Mouse (Mus musculus) small intestine, adult 2 months (tissue): ENCODE results near the gene Eif6. TPM values are rescaled to one million over a fixed set of nuclear protein-coding genes. Genes with fewer than 3 reads are reported as not detected.
A peak's percentile ranks its signal among the peaks of the same experiment; 100 is the strongest.

ENCODE experiments used
- H3K27ac ChIP-seq: fragments of 200-500 bp; 2 replicates; pipeline ENCODE4 v1.5.1; 2012; ENCODE audit warnings: low read depth, low read length, control low read depth, inconsistent platforms; ENCODE audit not compliant: insufficient read depth
- H3K27me3 ChIP-seq: fragments of 200-500 bp; 2 replicates; pipeline ENCODE4 v1.6.1; 2012; ENCODE audit warnings: mild to moderate bottlenecking, moderate library complexity, low read length, inconsistent platforms; ENCODE audit not compliant: control insufficient read depth, insufficient read depth
- H3K36me3 ChIP-seq: fragments of 200-500 bp; 2 replicates; pipeline ENCODE4 v1.6.1; 2012; ENCODE audit warnings: mild to moderate bottlenecking, low read length, control low read depth, inconsistent platforms; ENCODE audit not compliant: control insufficient read depth, insufficient read depth
- H3K4me1 ChIP-seq: fragments of 200-500 bp; 2 replicates; pipeline ENCODE4 v1.6.1; 2012; ENCODE audit warnings: low read length, inconsistent platforms, mixed read lengths; ENCODE audit not compliant: control insufficient read depth, insufficient read depth, insufficient read length
- H3K4me3 ChIP-seq: fragments of 200-500 bp; 2 replicates; pipeline ENCODE4 v1.5.1; 2012; ENCODE audit warnings: low read depth, mild to moderate bottlenecking, control low read depth, inconsistent platforms, low read length, moderate library complexity
- CTCF ChIP-seq: fragments of 200-500 bp; IDR thresholded peaks from 2 replicates; pipeline ENCODE4 v1.5.1; 2012; ENCODE audit warnings: low read depth, mild to moderate bottlenecking, control low read depth, inconsistent platforms, low read length, moderate library complexity, mixed read lengths; ENCODE audit not compliant: insufficient replicate concordance, insufficient read length; ENCODE audit errors: extremely low read depth
- POLR2A ChIP-seq: fragments of 200-500 bp; IDR thresholded peaks from 2 replicates; pipeline ENCODE4 v1.6.1; 2012; ENCODE audit warnings: low read depth, mild to moderate bottlenecking, control low read depth, inconsistent platforms, low read length, moderate library complexity
- WGBS: fragments of 180-500 bp; shearing (Covaris S2); methylation state at CpG from one replicate; pipeline ENCODE4 v1.1.7; 2018; 5-methylcytosine and 5-hydroxymethylcytosine counted together
- polyA plus RNA-seq: library from polyadenylated mRNA; depleted of rRNA; stranded (reverse); fragments of >200 nt; gene quantifications from 2 replicates; pipeline ENCODE4 v1.2.3, GENCODE M21; 2012; rRNA removed

Eif6 gene
- polyA plus RNA-seq, 1 experiment = 467 TPM

DNA sequence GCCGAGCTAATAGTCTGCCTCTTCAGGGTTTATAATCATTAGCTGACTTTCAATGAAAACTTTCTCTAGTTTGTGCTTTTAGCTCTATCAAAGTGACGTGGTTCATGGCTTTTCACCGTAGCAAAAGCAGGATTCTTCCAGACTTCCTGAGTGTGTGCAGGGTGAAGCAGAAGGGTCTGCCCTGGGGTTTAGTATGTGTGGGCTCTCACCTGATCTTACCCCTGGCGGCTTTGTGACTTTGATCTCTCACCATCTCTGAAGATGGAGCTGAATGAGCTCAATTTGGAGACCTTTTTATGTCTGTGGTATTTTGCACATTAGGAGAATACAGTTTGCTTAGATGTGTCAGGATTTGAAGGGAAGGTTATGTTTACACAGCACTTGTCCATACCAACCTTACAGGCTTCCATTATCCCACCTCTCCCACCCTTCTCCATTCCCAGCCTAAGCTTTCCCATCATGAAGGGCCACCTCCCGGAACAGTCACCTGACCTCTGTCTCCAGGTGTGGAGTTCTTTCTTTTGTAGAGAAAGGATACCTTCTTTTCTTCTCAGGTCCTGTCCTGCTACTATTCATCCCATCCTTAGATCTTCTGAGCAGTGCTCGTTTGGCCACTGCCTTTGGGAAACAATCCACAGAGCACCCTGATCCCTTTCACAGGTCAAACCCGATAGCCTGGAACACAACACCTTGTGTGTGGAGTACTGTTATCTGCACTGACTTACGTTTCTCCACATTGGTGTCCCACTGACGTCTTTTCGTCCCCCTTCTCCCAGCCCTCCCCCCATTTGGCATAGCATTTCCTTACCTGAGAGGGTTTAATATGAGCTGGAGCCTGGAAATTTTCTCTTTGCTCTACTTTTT lies 49.7 kb downstream of the Eif6 start:
- WGBS = 50% methylated on average over 10 of the region's 10 CpGs
- Histone ChIP-seq H3K27ac (no peak overlapping the region), H3K27me3 (peaks cover 33% of the 10 kb centered on the region), H3K4me3 (no peak overlapping the region), H3K4me1 (peaks cover 3% of the 10 kb centered on the region), H3K36me3 (no peaks in the 10 kb centered on the region)
- no peak for TF ChIP-seq POLR2A
- no peak for TF ChIP-seq CTCF

GRCm38 (mm10) chr2:155775685-155776263 lies 51.0 kb downstream of the Eif6 start:
- TF ChIP-seq POLR2A (no peak), CTCF (no peak)
- peaks cover 3% of the 10 kb centered on the region for H3K4me1 ChIP-seq
- H3K4me3 ChIP-seq = peak overlapping the region; percentile 45
- no peaks in the 10 kb centered on the region for H3K36me3 ChIP-seq
- 6% methylated on average over 44 of the region's 44 CpGs for WGBS
- H3K27me3 ChIP-seq = peaks cover 33% of the 10 kb centered on the region
- no peak overlapping the region for H3K27ac ChIP-seq

DNA sequence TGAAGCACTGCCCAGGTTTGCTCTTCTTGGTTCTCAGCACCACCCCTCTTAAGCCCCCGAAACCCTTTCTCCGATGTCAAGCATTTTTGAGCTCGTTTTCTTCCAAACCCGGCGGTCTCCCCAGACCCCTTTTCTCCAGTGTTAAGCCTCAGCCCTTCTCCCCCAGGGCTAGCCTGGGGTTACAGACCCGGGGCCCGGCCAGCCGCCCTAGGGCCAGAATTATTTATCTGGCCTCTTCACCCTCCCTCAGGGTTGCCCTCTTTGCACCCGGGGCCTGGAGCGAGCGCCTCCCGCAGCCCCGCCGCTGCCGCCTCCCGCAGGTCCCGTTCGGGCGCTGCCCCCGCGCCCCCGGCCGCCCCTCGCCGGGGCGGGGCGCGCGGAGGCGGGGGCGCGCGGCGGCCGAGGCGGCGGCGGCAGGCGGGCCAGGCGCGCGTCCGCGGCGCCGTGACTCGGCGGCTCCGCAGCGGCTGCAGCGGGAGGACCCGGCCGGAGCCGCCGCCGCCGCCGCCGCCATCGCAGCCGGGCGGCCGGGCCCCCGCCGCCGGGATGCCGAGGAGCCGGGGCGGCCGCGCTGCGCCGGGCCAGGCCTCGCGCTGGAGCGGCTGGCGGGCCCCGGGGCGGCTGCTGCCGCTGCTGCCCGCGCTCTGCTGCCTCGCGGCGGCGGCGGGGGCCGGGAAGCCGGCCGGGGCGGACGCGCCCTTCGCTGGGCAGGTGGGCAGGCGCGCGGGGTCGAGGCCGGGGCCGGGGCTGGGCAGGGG lies 51.6 kb downstream of the Eif6 start, which contains the start of gene Mmp24:
TSS of gene Mmp24 (plus strand) at position 416 of the 758 bp plus-strand sequence.
- peaks cover 3% of the 10 kb centered on the region for H3K4me1 ChIP-seq
- no peak within 1 kb of the TSS for H3K27ac ChIP-seq
- no peak for TF ChIP-seq POLR2A
- TF ChIP-seq CTCF = no peak
- 21% methylated on average over 100 of the region's 100 CpGs for WGBS
- H3K4me3 ChIP-seq = peak within 1 kb of the TSS; percentile 45
- H3K27me3 ChIP-seq = peaks cover 33% of the 10 kb centered on the region
- no peaks in the 10 kb centered on the region for H3K36me3 ChIP-seq

DNA sequence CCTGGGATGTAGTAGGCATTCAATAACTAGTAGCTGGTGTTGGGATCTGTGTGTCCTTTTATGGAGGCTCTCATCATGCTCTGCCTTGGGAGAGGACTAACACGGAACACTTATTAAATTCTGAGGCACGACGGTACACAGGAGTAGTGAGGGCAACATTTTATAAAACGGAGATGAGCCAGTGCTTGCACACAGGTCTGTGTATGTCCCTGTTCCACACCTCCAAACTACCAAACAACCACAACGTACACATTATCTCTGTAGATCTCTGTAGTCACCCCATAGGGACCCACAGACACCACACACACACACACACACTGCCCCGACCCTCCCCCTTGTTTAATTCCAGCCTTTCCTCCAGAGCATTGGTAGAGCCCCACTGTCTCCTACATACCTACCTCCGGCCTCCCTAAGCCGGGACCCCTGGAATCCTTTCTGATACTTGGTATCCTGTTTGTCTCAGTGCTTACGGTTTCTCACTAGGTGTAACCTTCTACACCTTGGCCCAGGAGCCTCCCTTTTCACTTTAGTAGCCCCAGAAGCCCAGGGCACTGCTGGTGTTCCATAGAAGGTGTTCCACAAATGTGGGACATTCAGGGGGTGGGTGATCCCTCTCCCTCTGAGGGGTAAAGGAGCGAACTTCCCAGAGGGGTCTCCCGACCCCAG lies 52.3 kb downstream of the Eif6 start:
- TF ChIP-seq POLR2A = no peak
- no peak for TF ChIP-seq CTCF
- peaks cover 3% of the 10 kb centered on the region for H3K4me1 ChIP-seq
- H3K36me3 ChIP-seq = no peaks in the 10 kb centered on the region
- H3K27ac ChIP-seq = no peak overlapping the region
- no peak overlapping the region for H3K4me3 ChIP-seq
- H3K27me3 ChIP-seq = peaks cover 33% of the 10 kb centered on the region
- 46% methylated on average over 11 of the region's 11 CpGs for whole genome bisulfite sequencing

DNA sequence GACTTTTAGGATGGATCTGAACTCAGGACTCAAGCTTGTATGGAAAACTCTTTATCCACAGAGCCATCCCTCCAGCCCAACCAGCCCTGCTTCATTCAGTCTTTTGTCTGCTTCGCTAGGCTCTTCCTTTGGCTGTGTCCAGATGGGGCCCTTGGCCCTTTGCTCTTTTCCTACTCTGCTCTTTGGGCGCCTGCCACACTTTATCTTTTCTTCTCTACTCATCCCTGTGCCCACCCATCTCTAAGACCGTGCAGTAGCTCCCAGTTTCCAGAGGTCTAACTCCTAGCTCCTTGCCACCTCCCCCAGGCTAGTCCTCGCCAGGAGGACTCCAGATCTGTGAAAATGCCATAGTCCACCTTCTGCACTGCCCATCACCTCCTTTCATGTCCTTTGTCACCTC lies 53.1 kb downstream of the Eif6 start:
- WGBS = 50% methylated on average over 4 of the region's 4 CpGs
- H3K27ac ChIP-seq = no peak overlapping the region
- TF ChIP-seq CTCF = no peak
- H3K4me1 ChIP-seq = peaks cover 3% of the 10 kb centered on the region
- H3K27me3 ChIP-seq = peaks cover 33% of the 10 kb centered on the region
- no peaks in the 10 kb centered on the region for H3K36me3 ChIP-seq
- H3K4me3 ChIP-seq = no peak overlapping the region

Other genes with a start within 250 kb of the Eif6 start
- 73.0 and 85.3 TPM in 2 replicates for gene Gss, start 234.1 kb downstream of the Eif6 start, polyA plus RNA-seq
- gene Myh7b, start 215.7 kb downstream of the Eif6 start, polyA plus RNA-seq = 0.47 and 0.51 TPM in 2 replicates
- 66.5 and 133 TPM in 2 replicates for gene Trpc4ap, start 134.5 kb downstream of the Eif6 start, polyA plus RNA-seq
- gene Edem2, start 97.5 kb downstream of the Eif6 start, polyA plus RNA-seq = 60.3 and 96.4 TPM in 2 replicates
- not detected in 2 replicates for gene Gm17581, start 91.1 kb downstream of the Eif6 start, polyA plus RNA-seq
- 4.8 and 6.8 TPM in 2 replicates for gene Procr, start 75.8 kb downstream of the Eif6 start, polyA plus RNA-seq
- gene Mmp24, start 51.6 kb downstream of the Eif6 start, polyA plus RNA-seq = 0.22 and 2.4 TPM in 2 replicates
- gene BC029722, start 7.5 kb downstream of the Eif6 start, polyA plus RNA-seq = 23.6 and 38.3 TPM in 2 replicates
- gene Fam83c, start 7.9 kb upstream of the Eif6 start, polyA plus RNA-seq = 0.34 and 0.89 TPM in 2 replicates
- gene Uqcc1, start 103.4 kb upstream of the Eif6 start, polyA plus RNA-seq = 9.0 and 9.6 TPM in 2 replicates
- not detected in 2 replicates for gene Gm15557, start 113.8 kb upstream of the Eif6 start, polyA plus RNA-seq
- not detected in 2 replicates for gene Gdf5, start 118.4 kb upstream of the Eif6 start, polyA plus RNA-seq
- gene Cep250, start 129.5 kb upstream of the Eif6 start, polyA plus RNA-seq = 4.1 and 8.7 TPM in 2 replicates
- 0.38 and 0.87 TPM in 2 replicates for gene 6430550D23Rik, start 181.1 kb upstream of the Eif6 start, polyA plus RNA-seq
- gene Ergic3, start 181.1 kb upstream of the Eif6 start, polyA plus RNA-seq = 221 and 444 TPM in 2 replicates
- 0.14 and 11.5 TPM in 2 replicates for gene Fer1l4, start 226.0 kb upstream of the Eif6 start, polyA plus RNA-seq
- 0.30 and 0.49 TPM in 2 replicates for gene Spag4, start 238.2 kb upstream of the Eif6 start, polyA plus RNA-seq